8 mouse cellular contexts compared by ENCODE assay signal in genomic region chr11:103116008-103116818, GRCm38 (mm10). TPM values are rescaled to one million over a fixed set of nuclear protein-coding genes. Genes with fewer than 3 reads are reported as not detected.
DNase-seq lines count a peak whose midpoint lies in the region; ATAC-seq and TF ChIP-seq lines count a peak whose summit lies in the region.

Hexim1 (plus strand) TSS chr11:103116231.

- peak within 1 kb of the TSS; percentile 89 for H3K4me2 ChIP-seq in kidney, embryonic 15.5 days

- TF ChIP-seq CTCF in bone marrow macrophage, adult 2 months (IDR thresholded peaks at IDR 0.05; ENCODE audit: low read depth, low read length): no peak
- TF ChIP-seq CTCF in embryonic fibroblast, embryonic 13.5 days (IDR thresholded peaks at IDR 0.05; ENCODE audit: borderline replicate concordance, insufficient read depth, low read length): no peak

- DNase-seq in A20 (ENCODE audit: low read depth, low spot score) (peak; percentile 100), liver (peak; percentile 100)
- DNase-seq in heart, adult 9 months (ENCODE audit: low spot score in 2 of 2): peak; percentile 100
- peak; percentile 100 for DNase-seq in spleen, postnatal 4 days (ENCODE audit: low spot score in 2 of 2)

- peak within 1 kb of the TSS; percentile 97 for H3K4me3 ChIP-seq in bone marrow macrophage, adult 2 months (ENCODE audit: insufficient read depth, low read length)
- H3K4me3 ChIP-seq in embryonic fibroblast, embryonic 13.5 days (ENCODE audit: insufficient read depth, low read length): peak within 1 kb of the TSS; percentile 72
- H3K4me3 ChIP-seq in kidney, embryonic 15.5 days (replicated peaks): peak within 1 kb of the TSS; percentile 74

- under 1% methylated on average over 53 of the region's 53 CpGs for WGBS in kidney, embryonic 15.5 days

- peak; percentile 95 for ATAC-seq in kidney, embryonic 15.5 days (replicated peaks; ENCODE audit: low FRiP score)
- peak; percentile 91 for ATAC-seq in monocyte, adult 5-6 weeks (replicated peaks; ENCODE audit: insufficient number of reproducible peaks, low FRiP score, low TSS enrichment, poor library complexity, severe bottlenecking)

- H3K9me3 ChIP-seq in kidney, embryonic 15.5 days (replicated peaks): no peaks in the 10 kb centered on the region

- no peaks in the 10 kb centered on the region for H3K27me3 ChIP-seq in kidney, embryonic 15.5 days

- H3K9ac ChIP-seq in kidney, embryonic 15.5 days: peak within 1 kb of the TSS; percentile 78

- peak; percentile 99 for TF ChIP-seq POLR2A in bone marrow macrophage, adult 2 months (IDR thresholded peaks at IDR 0.05; ENCODE audit: borderline replicate concordance, low read depth, low read length)
- TF ChIP-seq POLR2A in embryonic fibroblast, embryonic 13.5 days (IDR thresholded peaks at IDR 0.05; ENCODE audit: low read depth, low read length): peak; percentile 99

- no peaks in the 10 kb centered on the region for H3K36me3 ChIP-seq in kidney, embryonic 15.5 days

- H3K4me1 ChIP-seq in bone marrow macrophage, adult 2 months (ENCODE audit: control insufficient read depth, insufficient read depth, low read length): peaks cover 11% of the 10 kb centered on the region
- H3K4me1 ChIP-seq in embryonic fibroblast, embryonic 13.5 days (ENCODE audit: control insufficient read depth, insufficient read depth, low read length): no peaks in the 10 kb centered on the region; the same call in 1 of the 2 replicates
- H3K4me1 ChIP-seq in kidney, embryonic 15.5 days: peaks cover 55% of the 10 kb centered on the region

- H3K27ac ChIP-seq in bone marrow macrophage, adult 2 months (ENCODE audit: insufficient read depth, low read depth, low read length): peak within 1 kb of the TSS; percentile 96
- H3K27ac ChIP-seq in embryonic fibroblast, embryonic 13.5 days (ENCODE audit: insufficient read depth, low read length): peak within 1 kb of the TSS; percentile 76
- H3K27ac ChIP-seq in kidney, embryonic 15.5 days: peak within 1 kb of the TSS; percentile 96

RNA-seq across cellular contexts. Expression of gene Hexim1, which starts in this region (rescaled TPM):
- polyA plus RNA-seq in bone marrow macrophage, adult 2 months (2012; ENCODE audit: insufficient read depth, insufficient read length, missing spikeins): 43.7 and 44.3 TPM in 2 replicates
- polyA plus RNA-seq in embryonic fibroblast, embryonic 13.5 days (2011; ENCODE audit: insufficient read length, low read depth, missing spikeins): 16.8 and 19.0 TPM in 2 replicates
- polyA plus RNA-seq in kidney, embryonic 15.5 days (2015; fragmentation: Nextera tagmentation; extraction: Ambion mirVana): 5.0 and 5.5 TPM in 2 replicates
- 90.9 to 99.4 TPM (median 96.2 TPM) in 3 replicates for total RNA-seq in monocyte, adult 5-6 weeks (2017)

Comparison
In these comparisons a context has a peak if more than half of its experiments do, and no peak if none do; other contexts are left out.
1. Peak in every context shown above with its lines: DNase-seq, ATAC-seq, H3K4me3 ChIP-seq and H3K27ac ChIP-seq.